Mouse (Mus musculus) CH12.LX (cell line): ENCODE data around the gene Serpinc1.

Source experiments
- CHD2 ChIP-seq: IDR thresholded peaks from 2 replicates; pipeline ENCODE4 v1.6.1; 2011; ENCODE audit warnings: low read length, improper control_type of control experiment
- CTCF ChIP-seq, 2 experiments: IDR thresholded peaks in 1 of 2; conservative IDR thresholded peaks in 1 of 2; 2 replicates each; pipeline ENCODE4 v1.5.1; 2011 to 2012; ENCODE audit warnings: low read depth in 2 of 2, low read length in 2 of 2, improper control_type of control experiment in 1 of 2, inconsistent platforms in 1 of 2, mild to moderate bottlenecking in 1 of 2, moderate library complexity in 1 of 2
- EP300 ChIP-seq: IDR thresholded peaks from 2 replicates; pipeline ENCODE4 v1.6.1; 2011; ENCODE audit warnings: low read length, improper control_type of control experiment
- ETS1 ChIP-seq: conservative IDR thresholded peaks from 2 replicates; pipeline ENCODE4 v1.6.1; 2012; ENCODE audit warnings: low read depth, mild to moderate bottlenecking, inconsistent platforms, low read length, improper control_type of control experiment, moderate library complexity
- GABPA ChIP-seq: IDR thresholded peaks from 2 replicates; pipeline ENCODE4 v1.6.1; 2012; ENCODE audit warnings: low read depth, low read length, improper control_type of control experiment, inconsistent platforms; ENCODE audit not compliant: insufficient replicate concordance
- HCFC1 ChIP-seq: IDR thresholded peaks from 2 replicates; pipeline ENCODE4 v1.6.1; 2012; ENCODE audit warnings: low read depth, mild to moderate bottlenecking, inconsistent platforms, low read length, improper control_type of control experiment
- JUN ChIP-seq: IDR thresholded peaks from 2 replicates; pipeline ENCODE4 v1.6.1; 2011; ENCODE audit warnings: low read depth, mild to moderate bottlenecking, low read length, improper control_type of control experiment, moderate library complexity; ENCODE audit not compliant: insufficient read depth
- MAZ ChIP-seq: IDR thresholded peaks from 2 replicates; pipeline ENCODE4 v1.6.1; 2012; ENCODE audit warnings: low read depth, mild to moderate bottlenecking, inconsistent platforms, low read length, improper control_type of control experiment, moderate library complexity
- NELFE ChIP-seq: IDR thresholded peaks from 2 replicates; pipeline ENCODE4 v1.6.1; 2011; ENCODE audit warnings: low read depth, low read length, improper control_type of control experiment
- POLR2A ChIP-seq: IDR thresholded peaks from 2 replicates; pipeline ENCODE4 v1.6.1; 2011; ENCODE audit warnings: low read depth, mild to moderate bottlenecking, improper control_type of control experiment, low read length
- SMC3 ChIP-seq: IDR thresholded peaks from 2 replicates; pipeline ENCODE4 v1.6.1; 2011; ENCODE audit warnings: low read depth, low read length, improper control_type of control experiment
- TBP ChIP-seq: conservative IDR thresholded peaks from 2 replicates; pipeline ENCODE4 v1.6.1; 2011; ENCODE audit warnings: low read depth, low read length, improper control_type of control experiment
- USF2 ChIP-seq: conservative IDR thresholded peaks from 2 replicates; pipeline ENCODE4 v1.6.1; 2011; ENCODE audit warnings: low read depth, low read length, improper control_type of control experiment

GRCm38 (mm10) chr1:161035786-161036404 is 57.5 kb downstream of the Serpinc1 start:
- TF ChIP-seq CTCF (conservative IDR thresholded peaks at IDR 0.05 in 1 of 2, IDR thresholded peaks at IDR 0.05 in 1 of 2; ENCODE audit: low read depth in 2 of 2, low read length in 2 of 2), result no peak
- no peak for TF ChIP-seq HCFC1
- 0 out of 2 replicates have a peak, but pooled peaks have one; percentile 4 for TF ChIP-seq CHD2
- TF ChIP-seq TBP, result peak; percentile 15; the same call in 1 of the 2 replicates
- no peak for TF ChIP-seq POLR2A
- TF ChIP-seq NELFE, result no peak
- no peak for TF ChIP-seq JUN
- no peak for TF ChIP-seq ETS1
- no peak for TF ChIP-seq EP300
- 0 out of 2 replicates have a peak, but pooled peaks have one; percentile 6 for TF ChIP-seq MAZ
- no peak for TF ChIP-seq USF2
- TF ChIP-seq GABPA, result no peak
- no peak for TF ChIP-seq SMC3
